Mouse (Mus musculus) adrenal gland, postnatal 4 days (tissue): Measurements from ENCODE around the gene Krtap19-1. TPM values are rescaled to one million over a fixed set of nuclear protein-coding genes. Genes with fewer than 3 reads are reported as not detected.

Experiments used
- DNase-seq, 2 experiments: peaks; one replicate each; pipeline ENCODE4 v3.0.0; 2021 to 2022; ENCODE audit warnings: low spot score in 2 of 2, mixed read lengths in 2 of 2
- long read RNA-seq, 2 experiments: library from polyadenylated mRNA; stranded (forward); transcript quantifications; one replicate each; pipeline ENCODE4 v2.0.0; 2021
- total RNA-seq, 2 experiments: library from RNA; stranded (reverse); gene quantifications; 2 replicates each; pipeline ENCODE4 v1.2.3; 2021

The Krtap19-1 gene
- not detected for total RNA-seq
- long read RNA-seq, experiment 1, result 0 reads
- long read RNA-seq, experiment 2, result 0 reads

GRCm38 (mm10) chr16:88869311-88869710 is at the start of gene Krtap19-1:
TSS of gene Krtap19-1 (minus strand) at chr16:88869411.
- DNase-seq, result no peak

GRCm38 (mm10) chr16:88896357-88896756 is 27.1 kb upstream of the Krtap19-1 start, which contains the start of gene Krtap19-5:
TSS of gene Krtap19-5 (minus strand) at chr16:88896457.
- no peak for DNase-seq

DNA sequence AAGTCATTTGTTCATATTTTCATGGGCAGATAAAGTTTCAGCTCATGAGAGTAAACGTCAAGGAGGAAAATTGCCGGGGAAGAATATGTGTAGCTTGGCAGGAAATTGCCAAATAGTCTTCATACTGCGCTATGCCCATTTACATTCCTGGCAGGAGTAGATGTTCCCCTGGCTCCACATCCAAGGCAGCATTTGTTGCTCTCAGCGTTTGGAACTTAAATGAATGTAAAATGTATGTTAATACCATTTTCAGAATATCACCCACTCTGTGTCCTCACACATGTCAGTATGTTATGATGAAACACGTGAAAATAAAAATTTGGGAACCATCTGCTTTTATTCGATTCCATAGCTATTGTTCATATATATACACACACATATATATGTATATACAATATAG is 17.7 kb upstream of the Krtap19-1 start:
- no peak for DNase-seq

DNA sequence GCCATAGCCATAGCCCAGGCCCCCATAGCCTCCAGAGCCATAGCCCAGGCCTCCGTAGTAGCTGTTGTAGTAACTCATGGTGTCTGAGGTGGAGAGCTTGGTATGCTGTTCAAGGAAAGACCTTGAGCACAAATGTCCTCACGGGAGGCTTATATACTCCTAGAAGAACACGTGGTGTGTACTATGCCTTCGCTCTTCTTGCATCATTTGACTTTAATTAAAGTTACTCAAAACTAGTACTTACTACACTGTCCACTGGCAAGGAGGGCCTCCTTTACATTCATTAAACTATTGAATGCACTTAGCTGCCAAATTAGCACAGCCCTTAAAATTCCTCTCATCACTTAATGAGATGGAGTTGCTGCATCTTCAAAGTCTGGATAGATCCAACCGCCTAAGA is 15.8 kb upstream of the Krtap19-1 start, which contains the start of gene Krtap19-4:
Gene Krtap19-4, minus strand, starts transcription at position 101 of the 400 bp plus-strand sequence.
- DNase-seq, result no peak

DNA sequence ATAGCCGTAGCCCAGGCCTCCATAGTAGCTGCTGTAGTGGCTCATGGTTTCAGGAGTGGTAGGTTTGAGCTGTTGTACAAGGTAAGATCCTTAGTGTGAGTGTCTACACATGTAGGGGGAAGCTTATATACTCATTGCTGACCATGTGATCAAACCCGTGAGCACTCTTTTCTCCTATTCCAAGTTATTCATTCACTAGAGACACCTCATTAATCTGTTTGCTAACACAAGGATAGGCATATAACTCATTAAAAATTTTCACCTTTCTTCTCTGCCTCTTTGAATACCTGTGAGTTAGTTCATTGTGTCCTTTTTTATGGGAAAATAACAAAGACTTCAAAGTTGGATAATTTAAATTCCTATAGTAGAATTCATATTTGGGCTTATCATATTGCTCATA is 8.7 kb upstream of the Krtap19-1 start, which contains the start of gene Krtap19-3:
Gene Krtap19-3, minus strand, starts transcription at position 101 of the 400 bp plus-strand sequence.
- DNase-seq, result no peak

DNA sequence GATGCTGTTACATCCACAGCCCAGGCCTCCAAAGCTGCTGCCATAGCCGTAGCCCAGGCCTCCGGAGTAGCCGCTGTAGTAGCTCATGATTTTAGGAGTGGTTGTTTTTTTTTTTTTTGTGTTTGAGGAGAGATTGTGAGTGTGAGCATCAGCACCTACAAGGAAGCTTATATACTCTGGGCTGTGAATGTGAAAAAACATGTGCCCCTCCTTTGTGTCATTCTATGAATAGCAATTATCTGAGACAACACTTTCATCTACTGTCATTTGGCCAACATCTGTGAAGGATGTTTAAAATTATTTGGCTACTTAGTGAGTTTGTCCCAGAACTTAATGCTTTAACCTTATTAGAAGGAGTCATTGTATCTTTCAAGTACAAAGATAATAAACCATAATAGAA is 5.0 kb upstream of the Krtap19-1 start, which contains the start of gene Krtap19-2:
Gene Krtap19-2, minus strand, starts transcription at position 101 of the 400 bp plus-strand sequence.
- DNase-seq, result no peak

GRCm38 (mm10) chr16:88864887-88865407 is 4.3 kb downstream of the Krtap19-1 start:
- no peak for DNase-seq

GRCm38 (mm10) chr16:88851450-88851849 is 17.8 kb downstream of the Krtap19-1 start:
- no peak for DNase-seq

DNA sequence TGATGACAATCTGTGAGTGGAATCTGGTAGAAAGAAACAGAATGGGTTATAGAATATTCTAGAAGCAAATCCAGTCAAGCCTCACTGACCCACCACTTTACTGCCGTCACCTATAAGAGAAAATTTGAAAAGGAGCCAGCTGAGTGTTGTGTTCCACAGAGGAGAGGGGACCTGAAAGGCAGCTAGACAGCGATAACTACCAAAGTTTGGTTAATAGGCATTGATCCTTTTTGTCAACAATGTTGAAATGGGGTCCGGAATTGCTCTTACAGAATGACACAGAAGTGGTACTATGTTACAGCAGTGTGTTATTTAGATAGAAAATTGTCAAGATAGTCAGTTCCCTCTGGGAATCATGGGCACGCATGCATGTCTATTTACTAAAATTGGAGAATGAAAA is 20.7 kb downstream of the Krtap19-1 start:
- no peak for DNase-seq

GRCm38 (mm10) chr16:88847363-88847762 is 21.8 kb downstream of the Krtap19-1 start:
- DNase-seq, result no peak

DNA sequence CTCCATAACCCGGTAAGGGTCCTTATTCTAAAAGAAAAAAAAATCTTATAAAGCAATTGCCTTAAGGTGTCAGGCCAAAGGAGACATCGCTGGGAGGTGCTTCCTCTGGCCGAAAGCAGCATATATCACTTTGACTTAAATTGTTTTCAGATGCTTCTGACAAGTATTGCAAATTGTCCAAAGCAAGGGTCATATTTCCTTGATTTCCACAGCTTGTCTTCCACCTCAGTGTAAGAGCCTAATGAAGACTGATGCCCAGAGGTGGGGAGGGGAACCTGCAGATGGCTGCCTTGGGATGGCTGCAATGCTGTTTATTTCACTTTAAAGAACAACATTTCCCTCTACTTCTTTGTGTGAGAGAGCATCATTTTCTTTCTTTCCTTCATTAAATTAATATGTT is 42.2 kb downstream of the Krtap19-1 start:
- DNase-seq, result no peak

DNA sequence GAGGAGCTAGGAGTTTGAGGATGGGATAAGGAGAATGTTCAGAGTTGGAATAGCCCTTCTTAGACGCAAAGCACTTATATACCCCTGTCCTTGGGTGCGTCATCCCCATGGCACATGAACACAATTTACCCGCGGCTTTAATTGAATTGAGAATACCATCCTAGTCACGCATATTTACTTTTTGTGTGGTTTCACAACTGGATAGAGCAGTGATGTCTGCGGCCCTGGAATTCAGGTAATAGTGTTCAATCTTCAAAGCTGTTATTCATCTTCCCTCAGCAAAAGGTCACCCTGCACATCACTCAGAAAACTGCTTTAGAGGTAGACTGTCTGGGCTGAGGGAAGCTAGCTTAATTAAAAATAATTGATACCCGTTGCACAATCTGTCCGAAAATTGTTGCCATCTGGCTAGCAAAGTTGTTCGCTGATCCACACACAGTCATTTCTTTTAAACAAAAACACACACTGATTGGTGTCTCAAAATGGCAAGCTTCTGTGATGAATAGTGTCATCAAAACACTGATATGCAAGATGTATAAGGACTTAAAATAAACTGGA is 43.0 kb downstream of the Krtap19-1 start, which contains the start of gene Krtap14:
Gene Krtap14, minus strand, starts transcription at position 51 of the 558 bp plus-strand sequence.
- no peak for DNase-seq

- DNase-seq, result no peak
Observed at GRCm38 (mm10) chr16:88823736-88824135, 45.5 kb downstream of the Krtap19-1 start.

DNA sequence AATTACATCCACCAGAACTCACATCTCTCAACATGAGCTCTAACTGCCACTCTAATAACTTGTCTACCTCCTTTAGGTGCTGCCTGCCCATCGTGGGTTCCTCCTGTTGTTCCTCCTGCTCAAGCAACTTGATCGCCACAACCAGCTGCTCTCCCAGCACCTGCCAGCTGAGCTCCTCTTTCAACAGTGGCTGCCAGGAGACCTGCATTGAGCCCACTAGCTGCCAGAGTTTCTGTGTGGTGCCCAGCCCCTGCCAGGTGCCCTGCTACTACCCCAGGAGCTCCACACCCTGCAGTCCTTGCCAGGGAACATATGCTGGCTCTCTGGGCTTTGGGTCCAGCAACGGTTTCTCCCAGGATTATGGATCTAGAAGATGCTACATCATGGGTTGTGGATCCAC is 49.1 kb downstream of the Krtap19-1 start, which contains the start of gene Krtap15:
Gene Krtap15, plus strand, starts transcription at position 150 of the 400 bp plus-strand sequence.
- no peak for DNase-seq

Other genes with a start within 250 kb of the Krtap19-1 start
- not detected for gene 2310079G19Rik, start 241.7 kb downstream of the Krtap19-1 start, total RNA-seq
- gene Krtap26-1, start 221.6 kb downstream of the Krtap19-1 start, total RNA-seq, result not detected
- not detected for gene Krtap27-1, start 197.7 kb downstream of the Krtap19-1 start, total RNA-seq
- not detected for gene 2310061N02Rik, start 161.4 kb downstream of the Krtap19-1 start, total RNA-seq
- not detected for gene Krtap13-1, start 140.5 kb downstream of the Krtap19-1 start, total RNA-seq
- not detected for gene Krtap13, start 117.8 kb downstream of the Krtap19-1 start, total RNA-seq
- not detected for gene 2310034C09Rik, start 110.6 kb downstream of the Krtap19-1 start, total RNA-seq
- not detected for gene 2310057N15Rik, start 95.2 kb downstream of the Krtap19-1 start, total RNA-seq
- not detected for gene Gm5965, start 91.5 kb downstream of the Krtap19-1 start, total RNA-seq
- gene Gm20741, start 57.2 kb downstream of the Krtap19-1 start, total RNA-seq, result not detected
- gene Krtap15, start 49.2 kb downstream of the Krtap19-1 start, total RNA-seq, result not detected
- gene Krtap14, start 43.3 kb downstream of the Krtap19-1 start, total RNA-seq, result not detected
- not detected for gene Krtap19-2, start 4.9 kb upstream of the Krtap19-1 start, total RNA-seq
- not detected for gene Krtap19-3, start 8.6 kb upstream of the Krtap19-1 start, total RNA-seq
- not detected for gene Krtap19-4, start 15.7 kb upstream of the Krtap19-1 start, total RNA-seq
- gene Krtap19-5, start 27.0 kb upstream of the Krtap19-1 start, total RNA-seq, result not detected
- not detected for gene Krtap19-9b, start 62.9 kb upstream of the Krtap19-1 start, total RNA-seq
- gene Krtap16-3, start 93.5 kb upstream of the Krtap19-1 start, total RNA-seq, result not detected
- not detected for gene Krtap22-2, start 141.3 kb upstream of the Krtap19-1 start, total RNA-seq
- not detected for gene Gm10229, start 145.9 kb upstream of the Krtap19-1 start, total RNA-seq
- gene Krtap6-1, start 162.3 kb upstream of the Krtap19-1 start, total RNA-seq, result not detected
- gene Gm10228, start 172.1 kb upstream of the Krtap19-1 start, total RNA-seq, result not detected
- gene Krtap6-5, start 178.5 kb upstream of the Krtap19-1 start, total RNA-seq, result not detected
- gene 1110025L11Rik, start 194.6 kb upstream of the Krtap19-1 start, total RNA-seq, result not detected
- gene Krtap6-3, start 214.6 kb upstream of the Krtap19-1 start, total RNA-seq, result not detected